Mouse (Mus musculus) Patski (cell line): ENCODE results near the gene Olfr1445. TPM values are rescaled to one million over a fixed set of nuclear protein-coding genes. Genes with fewer than 3 reads are reported as not detected.

Source experiments
- ATAC-seq: fragments of 100-300 bp; one replicate; pipeline ENCODE4 v1.8.0; 2021
- CTCF ChIA-PET: fragments of 350-600 bp; sonication (Branson Sonifier 250); formaldehyde crosslinking; loops from one replicate; lab custom pipeline; 2022; ENCODE audit warnings: inconsistent platforms; lab: Charles Lee
- POLR2A ChIA-PET: fragments of 350-600 bp; sonication (Branson Sonifier 250); formaldehyde crosslinking; loops from one replicate; lab custom pipeline; 2022; ENCODE audit warnings: antibody characterized with exemption, inconsistent platforms; lab: Charles Lee
- DNase-seq: peaks from one replicate; pipeline ENCODE4 v3.0.0-alpha.2; 2011; ENCODE audit warnings: low read depth, low spot score
- H3K27me3 ChIP-seq: fragments of 371-371 bp; one replicate; pipeline ENCODE4 v1.5.1; 2021
- CTCF ChIP-seq: fragments of 100-300 bp; IDR thresholded peaks from one replicate; pipeline ENCODE4 v1.5.1; 2021
- in situ Hi-C: fragments of 300-500 bp; cut with MboI; formaldehyde crosslinking; loops from 3 replicates; pipeline ENCODE4 v1.11.1; 2018; ENCODE audit warnings: low pct_unique_long_range_greater_than_20kb, mixed read lengths
- polyA plus RNA-seq: library from polyadenylated mRNA; unstranded; gene quantifications from one replicate; pipeline ENCODE4 v1.2.3, GENCODE M21; 2021

Gene Olfr1445
- polyA plus RNA-seq, result not detected

GRCm38 (mm10) chr19:12883555-12883954 is at the start of gene Olfr1445:
Olfr1445 (plus strand) TSS chr19:12883855.
- ChIA-PET POLR2A (no interaction called here), CTCF (no interaction called here)
- no peak for DNase-seq
- in situ Hi-C loops, result no loop called here
- TF ChIP-seq CTCF, result no peak
- no peak for ATAC-seq
- peaks cover 32% of the 10 kb centered on the region for H3K27me3 ChIP-seq

GRCm38 (mm10) chr19:12838507-12838906 is 45.1 kb upstream of the Olfr1445 start:
- POLR2A ChIA-PET, result no interaction called here
- in situ Hi-C loops, result no loop called here
- TF ChIP-seq CTCF, result no peak

GRCm38 (mm10) chr19:12846382-12846781 is 37.3 kb upstream of the Olfr1445 start, which contains the start of gene Gm5244:
Gm5244 (plus strand) TSS chr19:12846682.
- in situ Hi-C loops, result no loop called here
- DNase-seq (no peak), ATAC-seq (no peak)
- no peak for TF ChIP-seq CTCF
- peaks cover 58% of the 10 kb centered on the region for H3K27me3 ChIP-seq
- ChIA-PET CTCF (no interaction called here), POLR2A (no interaction called here)

More at GRCm38 (mm10) chr19:12838507-12838906, 45.1 kb upstream of the Olfr1445 start:
- DNase-seq, result no peak
- H3K27me3 ChIP-seq, result peaks cover 31% of the 10 kb centered on the region
- CTCF ChIA-PET, result interaction anchor here (1.4 kb wide), 1 partner anchor 37 kb away, joined by 4 read pairs; no protein-coding TSS in a partner anchor
- ATAC-seq, result no peak

- CTCF ChIA-PET, result interaction anchor here (1.9 kb wide), 1 partner anchor 9 kb away, joined by 4 read pairs; no protein-coding TSS in a partner anchor
- POLR2A ChIA-PET, result no interaction called here
- in situ Hi-C loops, result no loop called here
- DNase-seq (no peak), ATAC-seq (no peak)
- no peak for TF ChIP-seq CTCF
- H3K27me3 ChIP-seq, result peaks cover 68% of the 10 kb centered on the region
These were observed 26.7 kb upstream of the Olfr1445 start, which contains the start of gene Olfr1444 for GRCm38 (mm10) chr19:12856983-12857382. Olfr1444 (plus strand) TSS chr19:12857283.

GRCm38 (mm10) chr19:12893424-12893823 is 9.8 kb downstream of the Olfr1445 start, which contains the start of gene Olfr1446:
Olfr1446 (minus strand) TSS chr19:12893524.
- no peak for TF ChIP-seq CTCF
- in situ Hi-C loops, result no loop called here
- POLR2A ChIA-PET, result no interaction called here
- DNase-seq (no peak), ATAC-seq (no peak)
- CTCF ChIA-PET, result interaction anchor here (1.0 to 1.4 kb wide), 2 partner anchors 14 to 34 kb away, joined by 3 read pairs; no protein-coding TSS in a partner anchor
- H3K27me3 ChIP-seq, result peaks cover 30% of the 10 kb centered on the region

DNA sequence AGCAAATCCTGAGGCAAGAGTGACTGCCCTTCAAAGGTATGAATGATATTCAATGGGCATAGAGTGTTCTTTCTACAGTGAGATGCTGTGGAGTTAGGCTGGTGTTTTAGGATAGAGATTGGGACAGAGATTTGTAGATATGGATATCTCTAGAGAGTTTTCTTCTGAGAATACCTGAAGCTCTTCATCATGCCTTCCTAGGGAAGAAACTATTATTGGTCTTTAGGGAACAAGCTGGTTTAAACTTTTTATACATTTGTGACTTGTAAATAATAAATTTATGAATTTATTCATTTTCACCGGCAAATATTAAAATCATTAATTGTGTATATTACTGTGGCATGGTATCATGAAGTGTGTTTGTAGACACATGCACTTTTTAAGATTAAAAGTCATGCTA is 20.0 kb downstream of the Olfr1445 start, which contains the start of gene Olfr1447:
Gene Olfr1447, minus strand, starts transcription at position 101 of the 400 bp plus-strand sequence.
- no peak for TF ChIP-seq CTCF
- ChIA-PET POLR2A (no interaction called here), CTCF (no interaction called here)
- no peaks in the 10 kb centered on the region for H3K27me3 ChIP-seq
- in situ Hi-C loops, result no loop called here
- ATAC-seq, result no peak
- no peak for DNase-seq

GRCm38 (mm10) chr19:12924319-12924718 is 40.7 kb downstream of the Olfr1445 start, which contains the start of gene Olfr1448:
Olfr1448 (minus strand) TSS chr19:12924419.
- ChIA-PET CTCF (no interaction called here), POLR2A (no interaction called here)
- no peak for TF ChIP-seq CTCF
- in situ Hi-C loops, result no loop called here
- DNase-seq (no peak), ATAC-seq (no peak)
- peaks cover 20% of the 10 kb centered on the region for H3K27me3 ChIP-seq

DNA sequence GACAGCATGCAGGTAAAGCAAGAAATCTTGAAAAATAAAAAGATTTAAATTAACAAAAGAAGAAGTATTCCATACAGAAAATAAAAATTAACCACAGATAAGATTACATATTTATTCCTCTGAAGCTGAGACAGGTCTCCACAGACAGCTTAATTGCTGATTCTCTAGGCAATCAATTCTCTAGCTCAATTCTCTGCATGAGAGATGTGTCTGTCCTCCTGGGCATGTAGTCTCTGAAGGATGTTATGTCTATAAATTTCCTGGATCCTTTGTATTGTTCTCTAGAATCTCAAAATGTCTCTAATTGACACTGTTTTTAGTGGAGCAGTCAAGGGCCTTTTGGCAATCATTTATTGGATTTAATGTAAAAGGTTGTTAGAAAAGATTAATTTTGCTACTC is 46.9 kb downstream of the Olfr1445 start, which contains the start of gene Olfr1449:
Gene Olfr1449, plus strand, starts transcription at position 301 of the 400 bp plus-strand sequence.
- DNase-seq (no peak), ATAC-seq (no peak)
- peaks cover 22% of the 10 kb centered on the region for H3K27me3 ChIP-seq
- POLR2A ChIA-PET, result no interaction called here
- no peak for TF ChIP-seq CTCF
- CTCF ChIA-PET, result no interaction called here
- in situ Hi-C loops, result no loop called here

Other genes starting within 250 kb of the Olfr1445 start
- gene Olfr1442, start 213.4 kb upstream of the Olfr1445 start, polyA plus RNA-seq, result not detected
- not detected for gene Olfr1443, start 205.7 kb upstream of the Olfr1445 start, polyA plus RNA-seq
- gene Keg1, start 188.1 kb upstream of the Olfr1445 start, polyA plus RNA-seq, result 0.81 TPM
- 59.9 TPM for gene Cntf, start 118.2 kb upstream of the Olfr1445 start, polyA plus RNA-seq
- gene Zfp91, start 87.7 kb upstream of the Olfr1445 start, polyA plus RNA-seq, result 94.3 TPM
- gene Lpxn, start 87.7 kb upstream of the Olfr1445 start, polyA plus RNA-seq, result 1.0 TPM
- gene Gm5244, start 37.2 kb upstream of the Olfr1445 start, polyA plus RNA-seq, result not detected
- gene Olfr1444, start 26.6 kb upstream of the Olfr1445 start, polyA plus RNA-seq, result not detected
- not detected for gene Olfr1446, start 9.7 kb downstream of the Olfr1445 start, polyA plus RNA-seq
- gene Olfr1447, start 19.9 kb downstream of the Olfr1445 start, polyA plus RNA-seq, result not detected
- not detected for gene Olfr1448, start 40.6 kb downstream of the Olfr1445 start, polyA plus RNA-seq
- not detected for gene Olfr1449, start 47.0 kb downstream of the Olfr1445 start, polyA plus RNA-seq
- not detected for gene Olfr1450, start 66.4 kb downstream of the Olfr1445 start, polyA plus RNA-seq
- gene Olfr1451, start 111.2 kb downstream of the Olfr1445 start, polyA plus RNA-seq, result not detected
- gene Olfr1453, start 144.5 kb downstream of the Olfr1445 start, polyA plus RNA-seq, result not detected
- gene Olfr1454, start 176.8 kb downstream of the Olfr1445 start, polyA plus RNA-seq, result not detected
- gene Olfr1457, start 214.0 kb downstream of the Olfr1445 start, polyA plus RNA-seq, result not detected
- not detected for gene Olfr1458, start 222.9 kb downstream of the Olfr1445 start, polyA plus RNA-seq